Mouse (Mus musculus) liver, embryonic 16.5 days (tissue): Measurements from ENCODE around the gene Hdac6. TPM values are rescaled to one million over a fixed set of nuclear protein-coding genes. Genes with fewer than 3 reads are reported as not detected.
A peak's percentile ranks its signal among the peaks of the same experiment; 100 is the strongest.

Source experiments
- ATAC-seq: fragments of 200-750 bp; cut with Nextera tagmentation; 2 replicates; pipeline ENCODE4 v1.8.0; 2017; ENCODE audit warnings: low read depth, mild to moderate bottlenecking, moderate number of reproducible peaks, moderate library complexity
- H3K27ac ChIP-seq: fragments of 300-500 bp; sonication (generic); 2 replicates; pipeline ENCODE4 v1.5.1; 2014; ENCODE audit warnings: mild to moderate bottlenecking, low read length
- H3K27me3 ChIP-seq: fragments of 300-500 bp; sonication (generic); 2 replicates; pipeline ENCODE4 v1.6.1; 2014; ENCODE audit warnings: low read depth, low read length, mixed read lengths; ENCODE audit not compliant: control insufficient read depth, insufficient read depth
- H3K36me3 ChIP-seq: fragments of 300-500 bp; sonication (generic); 2 replicates; pipeline ENCODE4 v1.6.1; 2014; ENCODE audit warnings: mild to moderate bottlenecking; ENCODE audit not compliant: control insufficient read depth, insufficient read depth
- H3K4me1 ChIP-seq: fragments of 300-500 bp; sonication (generic); 2 replicates; pipeline ENCODE4 v1.6.1; 2014; ENCODE audit warnings: low read depth, low read length, mixed read lengths; ENCODE audit not compliant: control insufficient read depth
- H3K4me2 ChIP-seq: fragments of 300-500 bp; sonication (generic); 2 replicates; pipeline ENCODE4 v1.6.1; 2014; ENCODE audit warnings: low read depth, low read length, mixed read lengths
- H3K4me3 ChIP-seq: fragments of 300-500 bp; sonication (generic); 2 replicates; pipeline ENCODE4 v1.5.1; 2014; ENCODE audit warnings: low read depth, mild to moderate bottlenecking, low read length
- H3K9ac ChIP-seq: fragments of 300-500 bp; sonication (generic); 2 replicates; pipeline ENCODE4 v1.6.1; 2014; ENCODE audit warnings: low read depth, low read length
- H3K9me3 ChIP-seq: fragments of 300-500 bp; sonication (generic); replicated peaks from 2 replicates; pipeline ENCODE4 v1.6.1; 2016; ENCODE audit warnings: low read length; ENCODE audit not compliant: control insufficient read depth
- WGBS: fragments of 180-500 bp; shearing (Covaris S2); extraction: QIAGEN DNeasy Blood & Tissue Kit; methylation state at CpG from one replicate; pipeline ENCODE4 v1.1.7; 2014; ENCODE audit not compliant: insufficient replicate concordance; 5-methylcytosine and 5-hydroxymethylcytosine counted together
- polyA plus RNA-seq: library from polyadenylated mRNA; unstranded; fragments of >200 nt; fragmentation: Nextera tagmentation; extraction: Ambion mirVana; gene quantifications from 2 replicates; pipeline ENCODE4 v1.2.1, GENCODE M21; 2015

Gene Hdac6
- polyA plus RNA-seq, 1 experiment from 2014 or later: 12.1 TPM

GRCm38 (mm10) chrX:7907735-7908134 lies 40.0 kb downstream of the Hdac6 start, which contains the start of gene Gm10491:
TSS of gene Gm10491 (minus strand) at chrX:7907835.
- 57% methylated on average over 5 of the region's 5 CpGs for WGBS
- no peak for ATAC-seq
- Histone ChIP-seq H3K9ac (no peak within 1 kb of the TSS), H3K4me1 (no peaks in the 10 kb centered on the region), H3K36me3 (no peaks in the 10 kb centered on the region), H3K4me2 (no peak within 1 kb of the TSS), H3K9me3 (no peaks in the 10 kb centered on the region), H3K27me3 (no peaks in the 10 kb centered on the region), H3K4me3 (no peak within 1 kb of the TSS), H3K27ac (no peak within 1 kb of the TSS)

DNA sequence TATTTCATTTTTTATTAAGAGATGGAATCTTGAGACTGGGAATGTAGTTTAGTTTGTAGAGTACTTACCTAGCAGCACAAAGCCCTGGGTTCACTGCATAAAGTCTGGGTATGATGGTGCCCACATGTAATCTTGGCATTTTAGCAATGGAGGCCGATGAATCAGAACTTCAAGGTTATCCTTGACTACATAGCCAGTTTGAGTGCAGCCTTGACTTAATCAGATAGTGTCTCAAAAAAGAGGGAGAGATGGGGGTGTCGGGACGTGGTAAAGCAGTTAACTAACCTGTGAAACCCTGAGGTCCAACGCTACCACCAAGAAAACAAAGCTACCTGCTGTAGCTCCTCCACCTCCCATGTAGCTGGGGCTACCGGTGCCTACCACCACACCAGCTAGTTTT lies 43.2 kb downstream of the Hdac6 start:
- Histone ChIP-seq H3K9ac (no peak overlapping the region), H3K27me3 (no peaks in the 10 kb centered on the region), H3K4me3 (no peak overlapping the region), H3K27ac (no peak overlapping the region), H3K4me1 (no peaks in the 10 kb centered on the region; the same call in 1 of the 2 replicates), H3K9me3 (no peaks in the 10 kb centered on the region), H3K4me2 (no peak overlapping the region), H3K36me3 (no peaks in the 10 kb centered on the region)
- no peak for ATAC-seq
- 71% methylated on average over 5 of the region's 5 CpGs for WGBS

- H3K9me3 ChIP-seq: no peaks in the 10 kb centered on the region
- peak within 1 kb of the TSS; percentile 74 for H3K9ac ChIP-seq
- H3K27me3 ChIP-seq: no peaks in the 10 kb centered on the region
- peak; percentile 99 for ATAC-seq
- peaks cover 4% of the 10 kb centered on the region for H3K4me1 ChIP-seq
- peaks cover 3% of the 10 kb centered on the region for H3K36me3 ChIP-seq
- peak within 1 kb of the TSS; percentile 78 for H3K4me3 ChIP-seq
- peak within 1 kb of the TSS; percentile 84 for H3K4me2 ChIP-seq
- 12% methylated on average over 58 of the region's 62 CpGs for whole genome bisulfite sequencing
- peak within 1 kb of the TSS; percentile 87 for H3K27ac ChIP-seq
Observed at GRCm38 (mm10) chrX:7898880-7899874, 48.5 kb downstream of the Hdac6 start, which contains the start of the genes Pqbp1 and Timm17b. TSS of gene Pqbp1 (minus strand) at chrX:7899269. TSS of gene Timm17b (plus strand) at chrX:7899357.

- H3K4me2 ChIP-seq: peak overlapping the region; percentile 52
- ATAC-seq: no peak
- H3K27me3 ChIP-seq: no peaks in the 10 kb centered on the region
- WGBS: 28% methylated on average over 13 of the region's 13 CpGs
- no peaks in the 10 kb centered on the region for H3K9me3 ChIP-seq
- peak overlapping the region; percentile 87; the same call in 1 of the 2 replicates for H3K27ac ChIP-seq
- H3K4me1 ChIP-seq: peaks cover 4% of the 10 kb centered on the region
- peaks cover 3% of the 10 kb centered on the region for H3K36me3 ChIP-seq
- H3K9ac ChIP-seq: peak overlapping the region; percentile 58
- H3K4me3 ChIP-seq: peak overlapping the region; percentile 78
Observed at GRCm38 (mm10) chrX:7898211-7898610, 49.5 kb downstream of the Hdac6 start.

GRCm38 (mm10) chrX:7883841-7884567 lies 63.7 kb downstream of the Hdac6 start, which contains the start of gene Slc35a2:
TSS of gene Slc35a2 (plus strand) at chrX:7884028.
- H3K4me3 ChIP-seq: peak within 1 kb of the TSS; percentile 75
- peak within 1 kb of the TSS; percentile 71 for H3K27ac ChIP-seq
- ATAC-seq: peak; percentile 93
- peaks cover 6% of the 10 kb centered on the region for H3K4me1 ChIP-seq
- no peaks in the 10 kb centered on the region for H3K27me3 ChIP-seq
- H3K4me2 ChIP-seq: peak within 1 kb of the TSS; percentile 52
- no peaks in the 10 kb centered on the region for H3K36me3 ChIP-seq
- peak within 1 kb of the TSS; percentile 61 for H3K9ac ChIP-seq
- H3K9me3 ChIP-seq: no peaks in the 10 kb centered on the region
- 12% methylated on average over 49 of the region's 49 CpGs for WGBS

Other genes starting within 250 kb of the Hdac6 start
- 19.9 and 21.8 TPM in 2 replicates for gene Wdr45, start 233.6 kb downstream of the Hdac6 start, polyA plus RNA-seq
- 0.27 and 0.51 TPM in 2 replicates for gene Gm45208, start 225.6 kb downstream of the Hdac6 start, polyA plus RNA-seq
- 5.2 and 6.0 TPM in 2 replicates for gene Praf2, start 219.4 kb downstream of the Hdac6 start, polyA plus RNA-seq
- gene Ccdc120, start 197.0 kb downstream of the Hdac6 start, polyA plus RNA-seq: 1.6 and 1.9 TPM in 2 replicates
- 9.5 and 11.4 TPM in 2 replicates for gene Tfe3, start 185.3 kb downstream of the Hdac6 start, polyA plus RNA-seq
- gene Gripap1, start 158.1 kb downstream of the Hdac6 start, polyA plus RNA-seq: 27.7 and 28.9 TPM in 2 replicates
- 0.19 TPM in 2 replicates for gene Kcnd1, start 125.6 kb downstream of the Hdac6 start, polyA plus RNA-seq
- 32.9 and 42.5 TPM in 2 replicates for gene Otud5, start 106.5 kb downstream of the Hdac6 start, polyA plus RNA-seq
- 3.1 and 3.5 TPM in 2 replicates for gene Pim2, start 69.6 kb downstream of the Hdac6 start, polyA plus RNA-seq
- gene Slc35a2, start 63.9 kb downstream of the Hdac6 start, polyA plus RNA-seq: 13.5 and 14.2 TPM in 2 replicates
- 36.8 and 38.6 TPM in 2 replicates for gene Pqbp1, start 48.6 kb downstream of the Hdac6 start, polyA plus RNA-seq
- gene Timm17b, start 48.5 kb downstream of the Hdac6 start, polyA plus RNA-seq: 90.8 and 94.9 TPM in 2 replicates
- gene Gm10491, start 40.1 kb downstream of the Hdac6 start, polyA plus RNA-seq: not detected in 2 replicates
- gene Gm10490, start 38.3 kb downstream of the Hdac6 start, polyA plus RNA-seq: not detected in 2 replicates
- gene Pcsk1n, start 28.1 kb downstream of the Hdac6 start, polyA plus RNA-seq: 0.05 and 0.17 TPM in 2 replicates
- not detected in 2 replicates for gene Eras, start 19.3 kb downstream of the Hdac6 start, polyA plus RNA-seq
- gene Gata1, start 30.2 kb upstream of the Hdac6 start, polyA plus RNA-seq: 101 and 107 TPM in 2 replicates
- gene Glod5, start 70.6 kb upstream of the Hdac6 start, polyA plus RNA-seq: 0.13 and 0.28 TPM in 2 replicates
- 28.6 and 30.1 TPM in 2 replicates for gene Suv39h1, start 126.9 kb upstream of the Hdac6 start, polyA plus RNA-seq
- gene Was, start 142.6 kb upstream of the Hdac6 start, polyA plus RNA-seq: 1.6 and 1.7 TPM in 2 replicates
- 5.3 and 6.5 TPM in 2 replicates for gene Wdr13, start 185.0 kb upstream of the Hdac6 start, polyA plus RNA-seq
- 217 and 231 TPM in 2 replicates for gene Rbm3, start 198.0 kb upstream of the Hdac6 start, polyA plus RNA-seq
- 3.9 and 5.3 TPM in 2 replicates for gene Tbc1d25, start 228.3 kb upstream of the Hdac6 start, polyA plus RNA-seq
- gene Ebp, start 245.6 kb upstream of the Hdac6 start, polyA plus RNA-seq: 82.8 and 90.1 TPM in 2 replicates